Mouse (Mus musculus): ENCODE data around the gene Ube2j2. TPM values are rescaled to one million over a fixed set of nuclear protein-coding genes. Genes with fewer than 3 reads are reported as not detected.

Ube2j2 gene
- total RNA-seq, 2 experiments from 2014 or later = 72.4 to 81.4 TPM

- DNase-seq = no peak
Observed at GRCm38 (mm10) chr4:155964396-155964795, 20.8 kb downstream of the Ube2j2 start.

- no peak for DNase-seq
Observed at GRCm38 (mm10) chr4:155969043-155969653, 25.5 kb downstream of the Ube2j2 start.

- DNase-seq = no peak
Observed at GRCm38 (mm10) chr4:155970286-155970685, 26.7 kb downstream of the Ube2j2 start.

- DNase-seq = no peak
Observed at GRCm38 (mm10) chr4:155972651-155973050, 29.0 kb downstream of the Ube2j2 start.

- no peak for DNase-seq
Observed at GRCm38 (mm10) chr4:155973239-155973638, 29.6 kb downstream of the Ube2j2 start.

- no peak for DNase-seq
Observed at GRCm38 (mm10) chr4:155981436-155982082, 37.9 kb downstream of the Ube2j2 start.

GRCm38 (mm10) chr4:155983788-155984187 lies 40.2 kb downstream of the Ube2j2 start:
- DNase-seq = no peak

- DNase-seq = no peak
Observed at GRCm38 (mm10) chr4:155991211-155991907, 47.7 kb downstream of the Ube2j2 start.

GRCm38 (mm10) chr4:155991908-155992230 lies 48.2 kb downstream of the Ube2j2 start:
- no peak for DNase-seq

GRCm38 (mm10) chr4:155992241-155992905 lies 48.7 kb downstream of the Ube2j2 start, which contains the start of the genes B3galt6 and Sdf4:
Gene B3galt6, minus strand, starts transcription at chr4:155992649.
Gene Sdf4, plus strand, starts transcription at chr4:155992872.
- DNase-seq = peak; percentile 87

- peak; percentile 97 for DNase-seq
Observed at GRCm38 (mm10) chr4:155992906-155993547, 49.4 kb downstream of the Ube2j2 start.

- no peak for DNase-seq
Observed at GRCm38 (mm10) chr4:155993606-155994005, 50.0 kb downstream of the Ube2j2 start.

GRCm38 (mm10) chr4:156004109-156004508 lies 60.5 kb downstream of the Ube2j2 start:
- no peak for DNase-seq

- DNase-seq = no peak
Observed at GRCm38 (mm10) chr4:156008369-156008768, 64.7 kb downstream of the Ube2j2 start.

Small RNA genes within 50 kb of the gene (microRNA-seq; reads per million reads assigned to microRNA genes)
- gene Gm22991 = 0 reads per million in 2 experiments

Other genes starting within 250 kb of the Ube2j2 start
- 1 to 10 TPM; 3.5 to 4.7 TPM for gene Fndc10, start 249.5 kb upstream of the Ube2j2 start, total RNA-seq (2021)
- gene Ssu72, start 239.0 kb upstream of the Ube2j2 start, total RNA-seq (2021) = 10 to 100 TPM; 60.3 to 64.9 TPM
- gene Tmem240, start 209.0 kb upstream of the Ube2j2 start, total RNA-seq (2021) = under 1 TPM; 0.36 to 0.43 TPM
- gene Atad3a, start 182.7 kb upstream of the Ube2j2 start, total RNA-seq (2021) = 10 to 100 TPM; 82.7 to 89.7 TPM
- 10 to 100 TPM; 11.5 to 12.5 TPM for gene Vwa1, start 169.1 kb upstream of the Ube2j2 start, total RNA-seq (2021)
- 1 to 10 TPM; 4.6 to 4.9 TPM for gene Tmem88b, start 158.0 kb upstream of the Ube2j2 start, total RNA-seq (2021)
- not detected for gene Ankrd65, start 153.4 kb upstream of the Ube2j2 start, total RNA-seq (2021)
- gene Mrpl20, start 141.0 kb upstream of the Ube2j2 start, total RNA-seq (2021) = 10 to 100 TPM; 78.1 to 95.5 TPM
- gene Ccnl2, start 131.3 kb upstream of the Ube2j2 start, total RNA-seq (2021) = 10 to 100 TPM; 58.2 to 59.4 TPM
- gene Aurkaip1, start 112.6 kb upstream of the Ube2j2 start, total RNA-seq (2021) = 10 to 100 TPM; 78.9 to 84.2 TPM
- gene Mxra8, start 104.2 kb upstream of the Ube2j2 start, total RNA-seq (2021) = 10 to 100 TPM; 49.4 to 49.5 TPM
- gene Dvl1, start 96.4 kb upstream of the Ube2j2 start, total RNA-seq (2021) = 10 to 100 TPM; 32.8 to 33.2 TPM
- under 1 TPM; 0.14 to 0.20 TPM for gene Tas1r3, start 80.5 kb upstream of the Ube2j2 start, total RNA-seq (2021)
- 10 to 100 TPM in 1 of 2 experiments, 1 to 10 TPM in 1; 6.6 to 11.2 TPM for gene Cptp, start 74.4 kb upstream of the Ube2j2 start, total RNA-seq (2021)
- gene Ints11, start 74.3 kb upstream of the Ube2j2 start, total RNA-seq (2021) = 10 to 100 TPM; 16.0 to 19.2 TPM
- 10 to 100 TPM; 18.3 to 23.1 TPM for gene Pusl1, start 52.0 kb upstream of the Ube2j2 start, total RNA-seq (2021)
- 10 to 100 TPM; 16.9 to 21.4 TPM for gene Acap3, start 52.0 kb upstream of the Ube2j2 start, total RNA-seq (2021)
- gene C1qtnf12, start 18.5 kb downstream of the Ube2j2 start, total RNA-seq (2021) = 10 to 100 TPM; 14.7 to 15.2 TPM
- gene B3galt6, start 48.8 kb downstream of the Ube2j2 start, total RNA-seq (2021) = 1 to 10 TPM; 4.1 to 4.5 TPM
- 100 to 1,000 TPM; 107 to 109 TPM for gene Sdf4, start 49.0 kb downstream of the Ube2j2 start, total RNA-seq (2021)
- gene Tnfrsf4, start 70.0 kb downstream of the Ube2j2 start, total RNA-seq (2021) = under 1 TPM; 0.34 to 0.62 TPM
- under 1 TPM in 1 of 2 experiments, not detected in 1; 0.29 TPM for gene Tnfrsf18, start 82.3 kb downstream of the Ube2j2 start, total RNA-seq (2021)
- gene Ttll10, start 115.6 kb downstream of the Ube2j2 start, total RNA-seq (2021) = under 1 TPM; 0.16 to 0.55 TPM
- 1 to 10 TPM; 7.3 to 9.4 TPM for gene 9430015G10Rik, start 166.2 kb downstream of the Ube2j2 start, total RNA-seq (2021)
- gene Rnf223, start 186.7 kb downstream of the Ube2j2 start, total RNA-seq (2021) = under 1 TPM in 1 of 2 experiments, not detected in 1; 0.25 TPM